Mouse (Mus musculus): Measurements from ENCODE around the gene Gm6871.

DNA sequence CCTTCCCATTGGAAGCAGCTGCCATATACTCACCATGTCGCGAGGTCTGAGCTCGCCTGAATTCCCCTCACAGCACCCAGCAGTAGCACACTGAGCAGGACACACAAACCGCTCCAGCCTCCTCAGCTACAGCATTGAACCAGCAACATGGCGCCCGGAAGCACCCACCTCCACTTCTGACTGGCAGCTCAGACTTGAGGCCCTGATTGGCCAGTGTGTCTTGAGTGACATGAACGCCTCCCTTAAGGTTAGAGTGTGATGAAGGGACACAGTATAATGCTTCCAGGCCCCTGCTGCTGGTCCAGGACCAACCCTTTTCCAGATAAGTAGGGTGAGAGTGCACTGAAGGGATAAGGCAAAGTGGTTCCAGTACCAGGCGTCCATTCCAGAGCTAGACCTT lies 12.8 kb downstream of the Gm6871 start:
- TF ChIP-seq CTCF (IDR thresholded peaks at IDR 0.05; ENCODE audit: control insufficient read depth, insufficient read depth, low read length) (no peak), POLR2A (IDR thresholded peaks at IDR 0.05; ENCODE audit: borderline replicate concordance, control insufficient read depth, low read depth, low read length) (no peak)

Data from bone marrow, adult 2 months (tissue).